Comparison of ENCODE assay signal across 8 mouse cellular contexts in the genomic region with DNA sequence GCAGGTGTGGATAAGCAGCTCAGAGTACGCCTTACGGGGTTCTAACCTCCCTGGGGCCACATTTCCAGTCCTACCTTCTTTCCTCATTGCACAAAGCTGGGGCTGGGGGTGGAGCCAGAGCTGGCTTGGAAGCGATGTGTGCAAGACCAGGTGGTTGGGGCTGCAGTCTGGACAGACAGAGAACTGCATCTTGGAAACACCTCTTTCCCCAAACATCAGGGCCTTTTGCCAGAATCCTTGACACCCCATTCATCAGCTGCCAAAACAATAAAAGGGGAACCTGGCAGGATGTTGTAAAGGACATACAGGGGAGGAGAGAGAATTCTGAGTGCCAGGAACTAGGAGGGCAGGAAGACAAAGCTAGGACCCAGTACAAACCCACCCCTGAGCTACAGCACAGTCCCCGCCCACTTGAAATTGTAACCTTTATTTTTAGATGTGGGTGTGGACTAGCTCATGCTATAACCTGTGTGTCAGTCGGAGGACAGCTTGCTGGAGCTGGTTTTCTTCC. TPM values are rescaled to one million over a fixed set of nuclear protein-coding genes. Genes with fewer than 3 reads are reported as not detected.
DNase-seq lines count a peak whose midpoint lies in the region; ATAC-seq and TF ChIP-seq lines count a peak whose summit lies in the region.

No protein-coding gene starts in this region.

- H3K4me3 ChIP-seq in forebrain, embryonic 16.5 days (replicated peaks; ENCODE audit: low read length), result no peak overlapping the region
- H3K4me3 ChIP-seq in forebrain, postnatal 0 days (ENCODE audit: low read depth, low read length), result no peak overlapping the region
- peak overlapping the region; percentile 24 for H3K4me3 ChIP-seq in ES-Bruce4 (ENCODE audit: low read depth, low read length)
- no peak overlapping the region for H3K4me3 ChIP-seq in liver, embryonic 15.5 days (replicated peaks)

- TF ChIP-seq EP300 in ES-Bruce4 (IDR thresholded peaks at IDR 0.05; ENCODE audit: insufficient read depth, low read depth, low read length), result no peak

- no peak for ATAC-seq in forebrain, embryonic 16.5 days
- no peak for ATAC-seq in forebrain, postnatal 0 days
- ATAC-seq in hematopoietic stem cell, adult 5-6 weeks (replicated peaks in 1 of 2; ENCODE audit: insufficient read depth in 1 of 2, low FRiP score in 2 of 2, low TSS enrichment in 1 of 2, low read depth in 1 of 2, poor library complexity in 2 of 2, severe bottlenecking in 2 of 2), result peak; percentile 63 to 68
- no peak for ATAC-seq in liver, embryonic 15.5 days (ENCODE audit: insufficient read depth)
- ATAC-seq in erythroid progenitor cell, adult 5-6 weeks (replicated peaks; ENCODE audit: low FRiP score, poor library complexity, severe bottlenecking), result no peak

- H3K4me1 ChIP-seq in forebrain, embryonic 16.5 days (replicated peaks; ENCODE audit: control insufficient read depth, insufficient read depth, low read length), result peaks cover 16% of the 10 kb centered on the region
- H3K4me1 ChIP-seq in forebrain, postnatal 0 days (ENCODE audit: insufficient read depth), result peaks cover 12% of the 10 kb centered on the region
- H3K4me1 ChIP-seq in ES-Bruce4 (ENCODE audit: control insufficient read depth, insufficient read depth, low read length), result no peaks in the 10 kb centered on the region
- H3K4me1 ChIP-seq in liver, embryonic 15.5 days (replicated peaks), result peaks cover 57% of the 10 kb centered on the region

- TF ChIP-seq CTCF in forebrain, postnatal 0 days (IDR thresholded peaks at IDR 0.05; ENCODE audit: low read depth), result no peak
- no peak for TF ChIP-seq CTCF in ES-Bruce4 (IDR thresholded peaks at IDR 0.05; ENCODE audit: low read depth, low read length)

- DNase-seq in forebrain, postnatal 0 days, result no peak
- no peak for DNase-seq in embryo, embryonic 9.5 days (ENCODE audit: extremely low spot score)
- no peak for DNase-seq in retina, postnatal 1 day

- no peak for TF ChIP-seq POLR2A in ES-Bruce4 (IDR thresholded peaks at IDR 0.05; ENCODE audit: insufficient read depth, low read length)

- H3K27me3 ChIP-seq in forebrain, embryonic 16.5 days (replicated peaks; ENCODE audit: control insufficient read depth, insufficient read depth, low read length), result no peaks in the 10 kb centered on the region
- no peaks in the 10 kb centered on the region for H3K27me3 ChIP-seq in forebrain, postnatal 0 days (ENCODE audit: insufficient read depth, low read length)
- no peaks in the 10 kb centered on the region for H3K27me3 ChIP-seq in ES-Bruce4 (ENCODE audit: control insufficient read depth, insufficient read depth, low read length, poor library complexity, severe bottlenecking)
- no peaks in the 10 kb centered on the region for H3K27me3 ChIP-seq in liver, embryonic 15.5 days

- no peaks in the 10 kb centered on the region for H3K9me3 ChIP-seq in forebrain, embryonic 16.5 days (ENCODE audit: control insufficient read depth, low read length)
- H3K9me3 ChIP-seq in forebrain, postnatal 0 days (ENCODE audit: low read length), result no peaks in the 10 kb centered on the region
- H3K9me3 ChIP-seq in ES-Bruce4 (replicated peaks; ENCODE audit: control insufficient read depth, insufficient read depth, low read length, poor library complexity, severe bottlenecking), result no peaks in the 10 kb centered on the region
- H3K9me3 ChIP-seq in liver, embryonic 15.5 days (replicated peaks), result no peaks in the 10 kb centered on the region

- WGBS in forebrain, embryonic 16.5 days, result 37% methylated on average over 5 of the region's 5 CpGs
- WGBS in forebrain, postnatal 0 days, result 32% methylated on average over 5 of the region's 5 CpGs
- WGBS in liver, embryonic 15.5 days (ENCODE audit: insufficient replicate concordance), result 19% methylated on average over 5 of the region's 5 CpGs

- H3K9ac ChIP-seq in forebrain, embryonic 16.5 days (replicated peaks; ENCODE audit: low read depth, low read length), result peak overlapping the region; percentile 29
- H3K9ac ChIP-seq in forebrain, postnatal 0 days, result no peak overlapping the region
- peak overlapping the region; percentile 4; the same call in 1 of the 2 replicates for H3K9ac ChIP-seq in ES-Bruce4 (ENCODE audit: low read depth, poor library complexity, severe bottlenecking)
- no peak overlapping the region for H3K9ac ChIP-seq in liver, embryonic 15.5 days

- no peak overlapping the region for H3K27ac ChIP-seq in forebrain, embryonic 16.5 days (ENCODE audit: low read length)
- H3K27ac ChIP-seq in forebrain, postnatal 0 days (ENCODE audit: low read depth, low read length), result no peak overlapping the region; the same call in 1 of the 2 replicates
- H3K27ac ChIP-seq in ES-Bruce4 (ENCODE audit: insufficient read depth, low read length), result peak overlapping the region; percentile 40
- peak overlapping the region; percentile 60 for H3K27ac ChIP-seq in liver, embryonic 15.5 days (replicated peaks)

- H3K4me2 ChIP-seq in forebrain, embryonic 16.5 days (ENCODE audit: low read length), result no peak overlapping the region
- H3K4me2 ChIP-seq in forebrain, postnatal 0 days (ENCODE audit: low read depth), result no peak overlapping the region
- peak overlapping the region; percentile 27; the same call in 1 of the 2 replicates for H3K4me2 ChIP-seq in liver, embryonic 15.5 days

- H3K36me3 ChIP-seq in forebrain, embryonic 16.5 days (ENCODE audit: control insufficient read depth, insufficient read depth), result peaks cover 4% of the 10 kb centered on the region; the same call in 1 of the 2 replicates
- peaks cover 9% of the 10 kb centered on the region for H3K36me3 ChIP-seq in forebrain, postnatal 0 days (ENCODE audit: insufficient read depth)
- H3K36me3 ChIP-seq in ES-Bruce4 (ENCODE audit: control insufficient read depth, insufficient read depth, low read length, poor library complexity, severe bottlenecking), result peaks cover 12% of the 10 kb centered on the region
- H3K36me3 ChIP-seq in liver, embryonic 15.5 days (replicated peaks), result peaks cover 16% of the 10 kb centered on the region

RNA-seq across cellular contexts. Expression of a gene that starts 2.2 kb away (rescaled TPM):
- 28.7 and 34.4 TPM in 2 replicates for polyA plus RNA-seq in forebrain, embryonic 16.5 days (2015; fragmentation: Nextera tagmentation; extraction: Ambion mirVana)
- 28.8 and 47.4 TPM in 2 replicates for total RNA-seq in forebrain, postnatal 0 days (2014; rRNA removed)
- polyA plus RNA-seq in forebrain, postnatal 0 days (2015; fragmentation: Nextera tagmentation; extraction: Ambion mirVana), result 39.1 and 41.8 TPM in 2 replicates
- 30.3 and 35.4 TPM in 2 replicates for polyA plus RNA-seq in ES-Bruce4 (2011; ENCODE audit: insufficient read depth, insufficient read length, low read depth, missing spikeins)
- total RNA-seq in hematopoietic stem cell, adult 5-6 weeks (2017), result 15.3 and 61.5 TPM in 2 replicates
- 21.0 and 21.3 TPM in 2 replicates for polyA plus RNA-seq in liver, embryonic 15.5 days (2015; fragmentation: Nextera tagmentation; extraction: Ambion mirVana)
- 43.6 and 45.8 TPM in 2 replicates for total RNA-seq in erythroid progenitor cell, adult 5-6 weeks (2015; ENCODE audit: low replicate concordance)
- total RNA-seq in erythroid progenitor cell, adult 5-6 weeks (2017; ENCODE audit: low replicate concordance), result 28.0 and 51.0 TPM in 2 replicates

RNA-seq across cellular contexts. Expression of a gene that starts 11.0 kb away (rescaled TPM):
- polyA plus RNA-seq in forebrain, embryonic 16.5 days (2015; fragmentation: Nextera tagmentation; extraction: Ambion mirVana), result 10.2 and 11.9 TPM in 2 replicates
- total RNA-seq in forebrain, postnatal 0 days (2014; rRNA removed), result 33.3 and 47.7 TPM in 2 replicates
- polyA plus RNA-seq in forebrain, postnatal 0 days (2015; fragmentation: Nextera tagmentation; extraction: Ambion mirVana), result 18.3 and 21.1 TPM in 2 replicates
- 21.6 and 24.8 TPM in 2 replicates for polyA plus RNA-seq in ES-Bruce4 (2011; ENCODE audit: insufficient read depth, insufficient read length, low read depth, missing spikeins)
- total RNA-seq in hematopoietic stem cell, adult 5-6 weeks (2017), result 30.4 and 31.8 TPM in 2 replicates
- polyA plus RNA-seq in liver, embryonic 15.5 days (2015; fragmentation: Nextera tagmentation; extraction: Ambion mirVana), result 4.0 and 5.0 TPM in 2 replicates
- 45.4 and 50.7 TPM in 2 replicates for total RNA-seq in erythroid progenitor cell, adult 5-6 weeks (2015; ENCODE audit: low replicate concordance)
- total RNA-seq in erythroid progenitor cell, adult 5-6 weeks (2017; ENCODE audit: low replicate concordance), result 8.9 and 22.3 TPM in 2 replicates

RNA-seq across cellular contexts. Expression of a gene that starts 11.1 kb away (rescaled TPM):
- 11.1 and 11.2 TPM in 2 replicates for polyA plus RNA-seq in forebrain, embryonic 16.5 days (2015; fragmentation: Nextera tagmentation; extraction: Ambion mirVana)
- 3.5 and 7.7 TPM in 2 replicates for total RNA-seq in forebrain, postnatal 0 days (2014; rRNA removed)
- polyA plus RNA-seq in forebrain, postnatal 0 days (2015; fragmentation: Nextera tagmentation; extraction: Ambion mirVana), result 3.1 and 4.8 TPM in 2 replicates
- 15.0 and 15.5 TPM in 2 replicates for polyA plus RNA-seq in ES-Bruce4 (2011; ENCODE audit: insufficient read depth, insufficient read length, low read depth, missing spikeins)
- total RNA-seq in hematopoietic stem cell, adult 5-6 weeks (2017), result 21.3 and 27.6 TPM in 2 replicates
- 3.2 and 3.3 TPM in 2 replicates for polyA plus RNA-seq in liver, embryonic 15.5 days (2015; fragmentation: Nextera tagmentation; extraction: Ambion mirVana)
- 9.7 and 15.5 TPM in 2 replicates for total RNA-seq in erythroid progenitor cell, adult 5-6 weeks (2015; ENCODE audit: low replicate concordance)
- 18.1 and 35.3 TPM in 2 replicates for total RNA-seq in erythroid progenitor cell, adult 5-6 weeks (2017; ENCODE audit: low replicate concordance)

RNA-seq across cellular contexts. Expression of a gene that starts 30.9 kb away (rescaled TPM):
- polyA plus RNA-seq in forebrain, embryonic 16.5 days (2015; fragmentation: Nextera tagmentation; extraction: Ambion mirVana), result 69.1 and 72.2 TPM in 2 replicates
- total RNA-seq in forebrain, postnatal 0 days (2014; rRNA removed), result 120 and 135 TPM in 2 replicates
- 112 and 134 TPM in 2 replicates for polyA plus RNA-seq in forebrain, postnatal 0 days (2015; fragmentation: Nextera tagmentation; extraction: Ambion mirVana)
- 47.7 and 53.3 TPM in 2 replicates for polyA plus RNA-seq in ES-Bruce4 (2011; ENCODE audit: insufficient read depth, insufficient read length, low read depth, missing spikeins)
- 61.0 and 67.7 TPM in 2 replicates for total RNA-seq in hematopoietic stem cell, adult 5-6 weeks (2017)
- 68.8 and 75.1 TPM in 2 replicates for polyA plus RNA-seq in liver, embryonic 15.5 days (2015; fragmentation: Nextera tagmentation; extraction: Ambion mirVana)
- 31.0 and 47.9 TPM in 2 replicates for total RNA-seq in erythroid progenitor cell, adult 5-6 weeks (2015; ENCODE audit: low replicate concordance)
- 88.1 and 103 TPM in 2 replicates for total RNA-seq in erythroid progenitor cell, adult 5-6 weeks (2017; ENCODE audit: low replicate concordance)

RNA-seq across cellular contexts. Expression of a gene that starts 35.1 kb away (rescaled TPM):
- 52.3 and 59.8 TPM in 2 replicates for polyA plus RNA-seq in forebrain, embryonic 16.5 days (2015; fragmentation: Nextera tagmentation; extraction: Ambion mirVana)
- 251 and 252 TPM in 2 replicates for total RNA-seq in forebrain, postnatal 0 days (2014; rRNA removed)
- 42.0 and 48.9 TPM in 2 replicates for polyA plus RNA-seq in forebrain, postnatal 0 days (2015; fragmentation: Nextera tagmentation; extraction: Ambion mirVana)
- 12.4 and 13.0 TPM in 2 replicates for polyA plus RNA-seq in ES-Bruce4 (2011; ENCODE audit: insufficient read depth, insufficient read length, low read depth, missing spikeins)
- 0.05 and 0.25 TPM in 2 replicates for total RNA-seq in hematopoietic stem cell, adult 5-6 weeks (2017)
- polyA plus RNA-seq in liver, embryonic 15.5 days (2015; fragmentation: Nextera tagmentation; extraction: Ambion mirVana), result 0.21 and 0.39 TPM in 2 replicates
- 2.5 TPM in 1 of 2 replicates, not detected in the other for total RNA-seq in erythroid progenitor cell, adult 5-6 weeks (2015; ENCODE audit: low replicate concordance)
- 1.4 and 4.9 TPM in 2 replicates for total RNA-seq in erythroid progenitor cell, adult 5-6 weeks (2017; ENCODE audit: low replicate concordance)

Comparison
In these comparisons a context has a peak if more than half of its experiments do, and no peak if none do; other contexts are left out.
1. H3K9ac ChIP-seq: peak in forebrain, embryonic 16.5 days (single experiment) and ES-Bruce4 (single experiment); none in forebrain, postnatal 0 days (single experiment) and liver, embryonic 15.5 days (single experiment).
2. ATAC-seq: peak in hematopoietic stem cell, adult 5-6 weeks (2 of 2); none in forebrain, embryonic 16.5 days (single experiment), forebrain, postnatal 0 days (single experiment), liver, embryonic 15.5 days (single experiment) and erythroid progenitor cell, adult 5-6 weeks (single experiment).
3. H3K27ac ChIP-seq: peak in ES-Bruce4 (single experiment) and liver, embryonic 15.5 days (single experiment); none in forebrain, embryonic 16.5 days (single experiment) and forebrain, postnatal 0 days (single experiment).